Mouse (Mus musculus) left cerebral cortex, postnatal 4 days (tissue): ENCODE data around the gene Dnah8. TPM values are rescaled to one million over a fixed set of nuclear protein-coding genes. Genes with fewer than 3 reads are reported as not detected.
A peak's percentile ranks its signal among the peaks of the same experiment; 100 is the strongest.
"Not testable (repeated sequence)": the region's sequence is repeated elsewhere in the genome, so short reads cannot be mapped to it uniquely, and the experiment has no call there.

Source experiments
- DNase-seq: peaks from one replicate; pipeline ENCODE4 v3.0.0-alpha.2; 2022
- intact Hi-C: fragments of 180-260 bp; cut with DNase I; formaldehyde crosslinking; loops from one replicate; pipeline ENCODE4 v1.15.1; 2025
- total RNA-seq, 2 experiments: library from RNA; stranded (reverse); gene quantifications; 2 replicates each; pipeline ENCODE4 v1.2.3; 2021

The Dnah8 gene
- total RNA-seq, 2 experiments from 2014 or later: 5.3 to 5.6 TPM

- no peak for DNase-seq
- intact Hi-C loops: no loop called here
These were observed 16.2 kb upstream of the Dnah8 start for GRCm38 (mm10) chr17:30607909-30608495.

GRCm38 (mm10) chr17:30609305-30609979, 14.7 kb upstream of the Dnah8 start:
- intact Hi-C loops: no loop called here
- DNase-seq: no peak

GRCm38 (mm10) chr17:30609980-30610307, 14.2 kb upstream of the Dnah8 start:
- intact Hi-C loops: no loop called here
- DNase-seq: no peak

- DNase-seq: no peak
- intact Hi-C loops: no loop called here
These were observed 13.4 kb upstream of the Dnah8 start for GRCm38 (mm10) chr17:30610739-30611138.

- DNase-seq: no peak
- intact Hi-C loops: no loop called here
These were observed 12.7 kb upstream of the Dnah8 start for GRCm38 (mm10) chr17:30611221-30612074.

GRCm38 (mm10) chr17:30612075-30612859, 11.9 kb upstream of the Dnah8 start:
- intact Hi-C loops: no loop called here
- peak; percentile 100 for DNase-seq

- no peak for DNase-seq
- intact Hi-C loops: no loop called here
These were observed 10.8 kb upstream of the Dnah8 start for GRCm38 (mm10) chr17:30613350-30613749.

- intact Hi-C loops: no loop called here
- no peak for DNase-seq
These were observed 8.0 kb upstream of the Dnah8 start for GRCm38 (mm10) chr17:30616203-30616602.

- DNase-seq: no peak
- intact Hi-C loops: no loop called here
These were observed 5.8 kb upstream of the Dnah8 start for GRCm38 (mm10) chr17:30618136-30618891.

- intact Hi-C loops: no loop called here
These were observed 5.0 kb upstream of the Dnah8 start for GRCm38 (mm10) chr17:30619153-30619552.

GRCm38 (mm10) chr17:30620548-30620947, 3.6 kb upstream of the Dnah8 start:
- intact Hi-C loops: no loop called here
- no peak for DNase-seq

More at GRCm38 (mm10) chr17:30619153-30619552, 5.0 kb upstream of the Dnah8 start:
- DNase-seq: no peak

GRCm38 (mm10) chr17:30621450-30621849, 2.7 kb upstream of the Dnah8 start:
- intact Hi-C loops: no loop called here
- no peak for DNase-seq

GRCm38 (mm10) chr17:30623200-30623599, 954 bp upstream of the Dnah8 start:
- intact Hi-C loops: no loop called here

GRCm38 (mm10) chr17:30626719-30627118, 2.6 kb downstream of the Dnah8 start, which contains the start of gene Glo1:
Gene Glo1, minus strand, starts transcription at chr17:30626871.
- intact Hi-C loops, DNase-seq: not testable (repeated sequence)

More at GRCm38 (mm10) chr17:30623200-30623599, 954 bp upstream of the Dnah8 start:
- DNase-seq: no peak

- DNase-seq: peak; percentile 42
- intact Hi-C loops: no loop called here
These were observed 11.2 kb downstream of the Dnah8 start for GRCm38 (mm10) chr17:30635367-30635766.

GRCm38 (mm10) chr17:30637714-30638113, 13.6 kb downstream of the Dnah8 start:
- DNase-seq: no peak
- intact Hi-C loops: no loop called here

GRCm38 (mm10) chr17:30638996-30639395, 14.8 kb downstream of the Dnah8 start:
- intact Hi-C loops: no loop called here
- no peak for DNase-seq

GRCm38 (mm10) chr17:30640896-30641295, 16.7 kb downstream of the Dnah8 start:
- no peak for DNase-seq
- intact Hi-C loops: no loop called here

- intact Hi-C loops: no loop called here
- no peak for DNase-seq
These were observed 24.6 kb downstream of the Dnah8 start for GRCm38 (mm10) chr17:30648770-30649169.

GRCm38 (mm10) chr17:30653010-30653409, 28.9 kb downstream of the Dnah8 start:
- intact Hi-C loops: no loop called here
- no peak for DNase-seq
